Mouse (Mus musculus): Measurements from ENCODE around the gene H2-T23. TPM values are rescaled to one million over a fixed set of nuclear protein-coding genes. Genes with fewer than 3 reads are reported as not detected.

The H2-T23 gene
- total and polyA plus RNA-seq, 3 experiments, result 21.8 to 42.1 (median 38.8) TPM

DNA sequence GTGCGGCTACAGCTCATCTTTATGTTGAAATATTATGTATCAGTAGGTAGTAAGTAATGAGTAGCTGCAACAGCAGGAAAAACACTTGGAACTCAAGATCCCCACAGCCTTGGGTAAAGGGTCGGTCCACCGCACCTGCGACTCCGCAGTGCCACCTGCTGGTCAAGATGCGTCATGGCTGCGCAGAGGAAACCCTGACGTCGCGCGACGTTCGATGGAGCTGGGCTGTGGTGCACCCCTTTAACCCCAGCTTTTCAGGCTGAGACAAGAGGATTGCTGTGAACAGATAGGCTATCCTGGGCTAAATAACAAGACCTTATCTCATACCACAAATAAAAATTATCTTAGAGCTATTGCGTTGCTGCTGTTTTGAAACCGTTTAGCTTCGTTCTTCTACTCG is 39.0 kb downstream of the H2-T23 start (continued):
- TF ChIP-seq MXI1 (IDR thresholded peaks at IDR 0.05; ENCODE audit: low read depth, low read length), result no peak
- no peak for TF ChIP-seq MAFK (IDR thresholded peaks at IDR 0.05; ENCODE audit: insufficient replicate concordance, low read length)
- no peak for TF ChIP-seq MYC (IDR thresholded peaks at IDR 0.05; ENCODE audit: low read depth, low read length)
- no peak for TF ChIP-seq HCFC1 (IDR thresholded peaks at IDR 0.05; ENCODE audit: low read depth, low read length)

DNA sequence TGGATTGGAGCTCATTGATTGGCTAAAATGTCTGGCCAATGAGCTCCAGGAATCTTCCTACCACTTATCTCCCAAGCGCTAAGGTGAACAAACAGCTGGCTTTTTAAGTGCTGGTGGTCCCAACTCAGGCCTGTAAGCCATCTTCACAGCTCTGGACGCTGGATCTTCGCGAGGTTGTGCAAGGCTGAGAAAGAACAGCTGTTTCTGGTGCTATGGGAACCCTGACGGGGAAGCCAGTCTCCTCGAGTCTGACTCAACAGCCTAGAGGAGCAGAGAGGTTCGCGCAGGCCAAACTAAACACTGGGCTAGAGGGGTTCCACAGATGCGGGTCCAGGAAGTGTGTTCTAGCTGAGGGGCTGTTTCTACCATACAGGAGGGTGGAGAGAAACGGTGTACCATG is 40.9 kb downstream of the H2-T23 start:
- no peak overlapping the region for H3K27ac ChIP-seq (ENCODE audit: insufficient read depth, low read depth)
- TF ChIP-seq KAT2A (IDR thresholded peaks at IDR 0.05; ENCODE audit: insufficient replicate concordance, low read length), result no peak
- no peak for TF ChIP-seq GABPA (IDR thresholded peaks at IDR 0.05; ENCODE audit: insufficient replicate concordance, low read depth, low read length)
- peaks cover 21% of the 10 kb centered on the region for H3K79me2 ChIP-seq (replicated peaks; ENCODE audit: control insufficient read depth, extremely low read depth, insufficient read depth, poor library complexity, severe bottlenecking)
- no peaks in the 10 kb centered on the region for H3K9me3 ChIP-seq (replicated peaks; ENCODE audit: low read length)
- in situ Hi-C loops (cut with MboI; ENCODE audit: low pct_ligation_motif_present, low pct_unique_long_range_greater_than_20kb, low sequenced_read_pairs), result no loop called here
- H3K4me3 ChIP-seq (replicated peaks in 1 of 3; ENCODE audit: low read depth in 2 of 3, low read length in 2 of 3, poor library complexity in 1 of 3), result no peak overlapping the region
- H3K4me1 ChIP-seq (ENCODE audit: control insufficient read depth in 1 of 2, insufficient read depth in 2 of 2), result peaks cover 4 to 10% of the 10 kb centered on the region in 2 experiments; a peak in 2 of 4 replicates
- no peak for DNase-seq (ENCODE audit: extremely low read depth)
- H3K36me3 ChIP-seq (replicated peaks in 1 of 2; ENCODE audit: control insufficient read depth in 1 of 2, insufficient read depth in 1 of 2, low read length in 1 of 2), result peaks cover 23 to 37% of the 10 kb centered on the region in 2 experiments
- no peak overlapping the region for H3K4me2 ChIP-seq (ENCODE audit: insufficient read depth, low read depth, poor library complexity, severe bottlenecking)
- dilution Hi-C loops (cut with MboI; ENCODE audit: extremely low pct_ligation_motif_present, extremely low pct_unique_long_range_greater_than_20kb, low sequenced_read_pairs), result no loop called here
- no peak overlapping the region for H3K9ac ChIP-seq (ENCODE audit: insufficient read depth, low read depth)
- no peaks in the 10 kb centered on the region for H3K27me3 ChIP-seq (replicated peaks)

DNA sequence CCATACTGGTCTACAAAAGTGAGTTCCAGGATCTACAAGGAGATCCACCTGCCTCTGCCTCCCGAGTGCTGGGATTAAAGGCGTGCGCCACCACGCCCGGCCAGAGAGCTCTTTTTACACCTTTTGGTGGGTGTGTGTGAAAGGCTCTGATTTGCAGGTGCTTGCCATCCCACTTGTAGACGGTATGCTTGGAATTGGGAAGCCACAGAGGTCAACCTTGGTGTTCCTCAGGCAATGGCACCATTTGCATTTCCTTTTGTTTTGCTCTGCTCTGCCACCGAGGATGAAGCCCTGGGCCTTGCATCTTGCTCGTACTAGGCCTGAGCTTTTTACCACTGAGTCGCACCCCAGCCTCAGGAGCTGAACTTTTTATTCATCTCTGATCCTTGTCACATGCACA is 50.9 kb downstream of the H2-T23 start:
- Histone ChIP-seq H3K27ac (ENCODE audit: insufficient read depth, low read depth) (no peak overlapping the region), H3K4me2 (ENCODE audit: insufficient read depth, low read depth, poor library complexity, severe bottlenecking) (no peak overlapping the region), H3K79me2 (replicated peaks; ENCODE audit: control insufficient read depth, extremely low read depth, insufficient read depth, poor library complexity, severe bottlenecking) (peaks cover 25% of the 10 kb centered on the region), H3K9ac (ENCODE audit: insufficient read depth, low read depth) (no peak overlapping the region), H3K27me3 (replicated peaks) (no peaks in the 10 kb centered on the region), H3K36me3 (replicated peaks in 1 of 2; ENCODE audit: control insufficient read depth in 1 of 2, insufficient read depth in 1 of 2, low read length in 1 of 2) (peaks cover 33 to 56% of the 10 kb centered on the region in 2 experiments), H3K4me1 (ENCODE audit: control insufficient read depth in 1 of 2, insufficient read depth in 2 of 2) (peaks cover 3 to 20% of the 10 kb centered on the region in 2 experiments; a peak in 3 of 4 replicates), H3K9me3 (replicated peaks; ENCODE audit: low read length) (no peaks in the 10 kb centered on the region), H3K4me3 (replicated peaks in 1 of 3; ENCODE audit: low read depth in 2 of 3, low read length in 2 of 3, poor library complexity in 1 of 3) (no peak overlapping the region)
- DNase-seq (ENCODE audit: extremely low read depth), result no peak
- TF ChIP-seq NELFE (IDR thresholded peaks at IDR 0.05; ENCODE audit: low read depth, low read length), result no peak
- no peak for TF ChIP-seq TBP (conservative IDR thresholded peaks at IDR 0.05; ENCODE audit: low read depth, low read length)
- TF ChIP-seq ZKSCAN1 (IDR thresholded peaks at IDR 0.05; ENCODE audit: borderline replicate concordance, low read depth, low read length), result no peak
- no peak for TF ChIP-seq JUN (IDR thresholded peaks at IDR 0.05; ENCODE audit: insufficient read depth, low read depth, low read length)
- no peak for TF ChIP-seq SMC3 (IDR thresholded peaks at IDR 0.05; ENCODE audit: low read depth, low read length)
- no peak for TF ChIP-seq MEF2A (IDR thresholded peaks at IDR 0.05; ENCODE audit: borderline replicate concordance, low read depth, low read length)
- TF ChIP-seq BHLHE40 (IDR thresholded peaks at IDR 0.05; ENCODE audit: low read depth, low read length), result no peak
- dilution Hi-C loops (cut with MboI; ENCODE audit: extremely low pct_ligation_motif_present, extremely low pct_unique_long_range_greater_than_20kb, low sequenced_read_pairs) (no loop called here), in situ Hi-C loops (cut with MboI; ENCODE audit: low pct_ligation_motif_present, low pct_unique_long_range_greater_than_20kb, low sequenced_read_pairs) (no loop called here)
